Mouse (Mus musculus) c-Kit-negative CD71-positive TER-119-positive erythroid progenitor cells, embryonic 14.5 days (primary cell): ENCODE results near the gene Gm3336.
A peak's percentile ranks its signal among the peaks of the same experiment; 100 is the strongest.

Experiments used
- DNase-seq: peaks from one replicate; pipeline ENCODE4 v3.0.0-alpha.2; 2013; ENCODE audit warnings: low read depth, low spot score

Gm3336 gene

GRCm38 (mm10) chr8:70747211-70747890 lies 29.0 kb downstream of the Gm3336 start:
- no peak for DNase-seq

- no peak for DNase-seq
Measured at GRCm38 (mm10) chr8:70748246-70749096, 30.1 kb downstream of the Gm3336 start.

- DNase-seq, result no peak
Measured at GRCm38 (mm10) chr8:70749097-70749674, 30.8 kb downstream of the Gm3336 start.

DNA sequence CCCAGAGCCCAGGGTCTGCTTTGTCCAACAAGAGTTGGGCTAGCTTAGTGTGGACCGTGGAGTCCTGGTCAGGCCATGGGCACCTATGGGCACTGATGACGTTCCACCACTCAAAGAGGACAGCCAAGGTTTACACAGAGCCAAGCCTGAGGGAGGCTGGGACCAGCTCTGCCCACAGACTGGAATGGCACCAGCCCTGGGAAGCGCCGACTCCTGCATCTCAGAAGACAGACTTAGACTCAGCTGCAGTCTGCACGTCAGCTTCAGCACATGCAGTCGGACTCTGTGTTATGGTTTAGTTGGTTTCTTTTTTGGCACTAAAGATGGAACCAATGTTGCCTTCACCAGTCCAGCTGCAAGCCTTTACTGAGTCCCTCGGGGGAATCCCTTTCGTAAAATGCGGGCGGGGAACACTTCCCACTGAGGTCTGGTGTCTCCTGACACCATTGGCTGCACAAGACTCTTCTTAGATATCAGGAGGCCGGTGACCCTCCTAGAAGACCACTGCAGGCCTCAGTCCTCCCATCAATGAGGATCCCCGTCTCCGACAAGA lies 31.9 kb downstream of the Gm3336 start:
- DNase-seq, result no peak

- DNase-seq, result no peak
Measured at GRCm38 (mm10) chr8:70752000-70752764, 33.8 kb downstream of the Gm3336 start.

DNA sequence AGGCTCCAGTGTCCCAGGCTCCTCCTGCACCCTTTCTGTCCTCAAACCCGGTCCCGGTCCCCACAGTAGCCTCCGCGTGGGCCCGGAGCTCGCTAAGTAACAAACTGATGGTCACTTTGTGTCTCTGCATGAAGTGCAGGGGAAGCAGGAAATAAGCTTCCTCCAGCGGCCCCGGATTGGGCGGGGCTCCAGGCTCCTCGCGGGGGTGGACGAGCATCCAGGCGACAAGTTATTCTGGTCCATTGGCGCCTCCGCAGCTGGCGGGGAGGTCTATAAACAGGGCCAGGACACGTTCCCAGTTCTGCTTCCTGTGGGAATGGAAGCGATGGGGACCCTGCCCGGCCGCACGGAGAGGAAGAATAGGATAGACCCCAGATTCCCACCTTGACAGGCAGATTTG lies 34.8 kb downstream of the Gm3336 start:
- no peak for DNase-seq

DNA sequence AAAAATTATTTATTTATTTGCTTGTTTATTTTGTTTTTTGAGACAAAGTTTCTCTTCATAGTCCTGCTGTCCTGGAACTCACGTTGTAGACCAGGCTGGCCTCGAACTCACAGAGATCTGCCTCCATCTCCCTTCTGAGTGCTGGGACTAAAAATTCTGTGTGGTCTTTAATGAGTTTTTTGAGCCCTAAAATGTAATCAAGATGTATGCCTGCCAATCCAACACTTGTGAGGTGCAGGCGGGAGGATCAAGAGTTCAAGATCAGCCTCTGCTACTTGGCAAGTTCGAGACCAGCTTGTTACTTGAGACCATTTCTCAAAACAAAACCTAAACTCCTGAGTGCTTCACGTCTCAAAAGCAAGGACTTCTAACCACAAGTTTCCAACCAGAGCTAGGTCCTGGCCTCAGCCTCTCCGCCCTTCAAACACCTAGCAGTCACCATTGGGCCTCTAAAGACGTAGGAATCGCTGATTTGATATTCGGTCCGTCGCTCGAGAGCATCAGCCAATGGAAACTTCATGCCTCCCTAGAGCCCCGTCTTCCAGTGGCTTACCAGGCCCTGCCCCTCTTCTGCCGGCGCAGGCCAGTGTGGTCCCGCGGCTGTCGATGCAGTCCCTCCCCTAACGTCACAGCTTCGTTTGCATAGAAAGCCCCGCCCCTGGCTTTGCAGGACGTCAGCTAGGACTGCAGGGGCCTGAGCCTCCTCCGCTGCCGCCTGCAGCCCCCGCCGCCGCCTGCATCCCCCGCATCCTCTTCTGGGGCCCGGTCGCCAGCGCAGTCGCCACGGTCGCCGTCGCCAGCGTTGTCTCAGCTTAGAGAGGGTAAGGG lies 35.9 kb downstream of the Gm3336 start, which contains the start of gene Rab3a:
Gene Rab3a (plus strand): TSS at position 637 of the 828 bp plus-strand sequence.
- DNase-seq, result peak; percentile 92

DNA sequence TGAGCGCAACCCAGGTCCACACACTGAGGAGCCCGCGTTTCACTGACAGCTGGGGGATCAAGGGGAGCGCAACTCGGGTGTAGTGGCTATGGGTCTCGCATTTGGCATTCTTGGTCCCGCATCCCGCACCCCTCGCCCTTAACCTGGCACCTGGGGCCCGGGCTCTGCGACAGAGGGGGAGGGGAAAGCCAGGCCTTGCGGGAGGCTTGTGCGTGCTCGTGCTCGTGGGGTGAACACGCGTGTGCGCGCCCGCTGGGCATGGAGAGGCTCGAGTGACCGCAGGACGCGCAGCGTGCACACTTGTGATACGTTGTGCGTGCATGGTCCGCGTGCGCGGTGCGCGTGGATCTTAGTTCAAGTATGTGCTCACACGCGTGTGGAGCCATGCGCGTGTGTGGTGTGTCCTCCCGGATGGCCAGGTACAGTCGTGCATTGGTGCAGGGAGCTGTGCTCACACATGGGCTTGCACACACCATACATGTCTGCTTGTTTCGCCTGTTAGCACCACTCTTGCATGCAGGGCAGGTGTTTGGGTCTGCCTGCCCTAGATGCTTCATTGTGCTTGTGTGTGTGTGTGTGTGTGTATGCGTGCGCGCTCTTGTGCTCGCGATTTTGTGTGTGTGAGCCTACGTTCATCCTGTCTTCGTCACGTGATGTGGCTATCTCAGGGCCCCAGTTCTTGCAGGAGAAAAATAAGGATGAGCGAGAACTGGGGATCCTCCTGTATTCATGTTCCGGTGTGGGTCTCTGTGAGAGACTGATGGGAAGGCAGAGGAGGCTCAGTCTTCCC lies 36.7 kb downstream of the Gm3336 start:
- no peak for DNase-seq

GRCm38 (mm10) chr8:70755661-70756475 lies 37.5 kb downstream of the Gm3336 start:
- DNase-seq, result no peak

GRCm38 (mm10) chr8:70756476-70757040 lies 38.2 kb downstream of the Gm3336 start:
- no peak for DNase-seq

GRCm38 (mm10) chr8:70757523-70758307 lies 39.4 kb downstream of the Gm3336 start:
- no peak for DNase-seq

- DNase-seq, result no peak
Measured at GRCm38 (mm10) chr8:70758308-70758615, 39.9 kb downstream of the Gm3336 start.

DNA sequence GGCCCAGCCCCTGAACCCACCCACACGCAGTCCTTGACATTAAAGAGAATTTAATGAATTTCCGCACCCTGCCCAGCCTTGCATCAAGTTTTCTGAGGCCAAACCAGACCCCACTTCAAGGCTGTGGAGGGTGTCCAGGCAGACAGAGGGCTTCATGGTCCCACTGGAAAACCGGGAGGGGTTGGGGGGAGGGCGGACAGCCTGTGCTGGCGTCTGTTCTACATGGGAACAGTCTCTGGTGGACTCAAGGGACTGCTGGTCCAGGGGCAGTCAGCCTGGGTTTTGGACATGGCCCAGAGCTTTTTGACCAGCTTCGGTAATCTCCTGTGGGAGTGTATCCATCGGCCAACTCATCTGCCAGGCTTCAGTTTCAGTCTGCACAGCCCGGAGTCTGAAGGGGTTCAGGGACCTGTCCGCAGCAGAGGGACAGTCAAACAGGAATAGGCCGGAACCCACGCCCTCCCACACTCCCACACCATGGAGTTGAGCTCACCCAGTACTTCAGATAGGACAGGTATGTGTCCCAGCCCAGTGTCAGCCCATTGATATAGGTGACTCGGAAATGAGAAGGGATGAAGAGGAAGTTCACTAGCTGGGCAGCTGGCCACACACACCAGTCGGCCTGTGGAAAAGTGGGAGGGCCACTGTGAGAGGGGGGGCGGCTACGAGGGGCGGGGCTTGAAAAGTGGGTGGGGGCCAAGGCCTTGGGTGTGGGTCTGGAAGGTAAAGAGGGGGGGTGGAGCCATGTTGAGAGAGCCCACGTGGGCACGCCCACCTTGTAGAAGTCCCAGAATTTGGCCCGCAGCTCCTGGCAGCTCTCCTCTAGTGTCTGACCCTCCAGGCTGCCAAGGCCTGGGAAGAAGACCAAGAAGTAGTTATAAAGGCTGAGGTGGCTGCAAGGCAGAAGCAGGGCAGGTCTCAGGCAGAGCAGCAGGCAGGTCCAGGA lies 40.5 kb downstream of the Gm3336 start:
- no peak for DNase-seq

- DNase-seq, result no peak
Measured at GRCm38 (mm10) chr8:70760350-70760749, 42.0 kb downstream of the Gm3336 start.

DNA sequence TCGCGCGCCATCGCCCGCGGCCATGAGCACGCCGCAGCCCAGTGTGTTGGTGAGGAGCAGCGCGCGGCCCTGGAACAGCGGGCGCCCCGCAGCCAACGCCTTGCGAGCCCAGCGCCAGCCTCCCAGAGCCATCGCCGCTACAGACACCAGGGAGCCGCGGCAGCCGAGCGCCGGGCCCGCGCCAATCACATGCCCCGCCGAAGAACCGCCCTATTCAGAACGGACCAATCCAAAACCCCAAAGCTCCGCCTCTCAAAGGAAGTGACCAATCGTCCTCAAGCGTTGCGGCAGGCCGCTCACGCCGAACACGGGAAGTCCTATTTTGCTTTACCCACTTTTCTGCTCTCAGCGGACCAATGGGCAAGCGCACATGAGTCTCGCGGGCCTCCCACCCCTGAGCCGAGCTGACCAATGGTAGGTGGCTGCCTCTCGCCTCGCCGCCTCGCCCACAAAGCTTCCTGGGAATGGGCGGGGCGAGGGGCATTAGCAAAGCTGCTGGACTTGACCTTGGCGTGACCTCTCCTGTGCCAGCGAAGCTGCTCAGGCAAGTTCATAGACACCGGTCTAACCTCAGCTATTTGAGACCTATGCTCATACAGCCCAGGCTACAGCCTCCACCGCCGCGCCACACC lies 42.5 kb downstream of the Gm3336 start, which contains the start of gene Mpv17l2:
Gene Mpv17l2 (minus strand): TSS at position 172 of the 632 bp plus-strand sequence.
- peak; percentile 98 for DNase-seq

DNA sequence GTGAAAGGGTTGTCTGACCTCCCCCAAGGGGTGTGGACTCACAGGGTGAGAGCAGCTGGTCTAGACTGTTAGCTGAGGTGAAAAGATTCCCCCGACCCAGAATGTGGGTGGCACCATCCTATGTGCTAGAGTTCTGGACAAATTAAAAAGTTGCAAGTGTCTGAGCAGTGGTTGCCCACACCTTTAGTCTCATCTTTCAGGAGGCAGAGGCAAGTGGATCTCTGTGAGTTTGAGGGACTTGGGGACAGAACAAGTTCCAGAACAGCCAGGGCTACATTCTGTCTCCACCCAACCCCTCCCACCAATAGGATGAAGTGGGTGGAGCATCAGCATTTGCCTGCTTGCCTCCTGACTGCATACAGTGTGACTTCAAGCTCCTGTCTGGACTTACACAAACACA lies 43.8 kb downstream of the Gm3336 start:
- peak; percentile 81 for DNase-seq
